Mouse (Mus musculus): ENCODE measurements around the gene Syt1. TPM values are rescaled to one million over a fixed set of nuclear protein-coding genes. Genes with fewer than 3 reads are reported as not detected.
A peak's percentile ranks its signal among the peaks of the same experiment; 100 is the strongest.

Syt1 gene
- total RNA-seq (2021), result 1,000 to 10,000 TPM in 1 of 2 experiments, 100 to 1,000 TPM in 1; 974 to 1,035 TPM
- long read RNA-seq, full-length matches to known transcripts, result 88 of 255 reads
- long read RNA-seq, partial matches to known transcripts, result 13 of 255 reads
- long read RNA-seq, other reads (novel, unspliced or antisense), result 154 of 255 reads

DNA sequence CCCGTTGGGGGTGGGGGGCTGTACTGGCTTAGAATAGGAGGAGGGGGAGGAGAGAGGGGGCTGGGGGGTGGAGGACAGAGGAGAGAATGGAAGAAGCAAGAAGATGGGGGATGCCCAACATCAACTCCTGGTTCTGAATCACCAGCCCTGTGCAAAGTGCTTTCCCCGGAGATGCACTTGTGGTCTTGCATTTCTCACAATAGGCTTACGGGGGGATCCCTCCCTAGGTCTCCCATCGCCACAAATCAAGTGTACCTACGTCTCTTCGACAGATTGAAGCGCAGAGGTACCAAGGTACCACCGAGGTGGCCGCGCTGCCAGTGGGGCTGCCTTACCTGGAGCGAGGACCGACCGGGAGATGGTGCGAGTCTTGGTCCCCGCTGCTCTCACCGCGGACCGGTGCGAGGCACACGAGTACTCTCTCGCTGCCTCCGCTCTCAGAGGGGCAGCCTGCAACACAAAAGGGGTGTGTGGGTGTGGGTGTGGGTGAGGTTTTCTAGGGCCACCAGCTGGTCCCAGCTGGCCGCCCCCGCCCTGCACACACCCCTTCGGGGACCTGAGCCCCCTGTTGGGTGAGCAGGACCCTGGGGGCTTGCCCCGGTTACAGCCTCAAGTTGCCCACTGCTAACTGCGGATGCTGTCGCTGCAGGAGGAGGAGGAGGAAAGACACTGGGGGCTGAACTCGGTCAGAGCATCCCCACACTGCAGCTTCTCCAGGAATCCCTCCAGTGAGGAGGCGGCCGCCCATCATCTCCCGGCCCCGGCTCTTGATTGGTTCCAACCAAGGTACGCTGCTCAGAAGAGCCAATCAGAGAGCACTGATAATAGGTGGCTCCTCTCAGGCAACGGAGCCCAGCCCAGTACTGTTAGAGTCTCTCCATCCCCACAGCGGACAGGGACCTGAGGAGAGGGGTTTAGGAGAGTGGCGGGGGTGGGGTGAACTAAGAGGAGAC, at the start of gene Syt1:
TSS of gene Syt1 (minus strand) at position 742 of the 953 bp plus-strand sequence.
- peak; percentile 94 to 96 for DNase-seq (ENCODE audit: low spot score in 2 of 2)

- peak in 1 of 2 experiments; percentile 31 for DNase-seq (ENCODE audit: low spot score in 2 of 2)
These were observed 45.7 kb upstream of the Syt1 start for GRCm38 (mm10) chr10:109056500-109056899.

DNA sequence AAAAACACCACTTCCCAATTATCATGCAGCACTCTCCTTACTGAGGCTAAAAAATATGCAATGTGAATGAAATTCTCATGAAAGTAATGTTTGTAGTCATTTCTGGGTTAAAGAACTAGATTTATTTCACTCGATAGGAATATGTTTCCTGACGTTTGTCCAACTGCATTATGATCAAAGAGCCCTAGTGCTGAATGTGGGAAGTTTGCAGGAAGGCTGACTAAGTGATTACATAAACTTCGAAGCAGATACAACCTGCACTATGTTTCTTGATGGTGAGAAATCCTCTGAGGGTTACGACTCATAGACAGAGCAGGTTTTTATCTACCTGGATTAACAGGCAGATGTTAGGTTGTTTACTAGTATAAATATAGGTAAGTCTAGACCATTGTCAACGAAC, 36.8 kb upstream of the Syt1 start:
- peak in 1 of 2 experiments; percentile 3 for DNase-seq (ENCODE audit: low spot score in 2 of 2)

GRCm38 (mm10) chr10:109046988-109047387, 36.2 kb upstream of the Syt1 start:
- DNase-seq (ENCODE audit: low spot score in 2 of 2), result no peak

DNA sequence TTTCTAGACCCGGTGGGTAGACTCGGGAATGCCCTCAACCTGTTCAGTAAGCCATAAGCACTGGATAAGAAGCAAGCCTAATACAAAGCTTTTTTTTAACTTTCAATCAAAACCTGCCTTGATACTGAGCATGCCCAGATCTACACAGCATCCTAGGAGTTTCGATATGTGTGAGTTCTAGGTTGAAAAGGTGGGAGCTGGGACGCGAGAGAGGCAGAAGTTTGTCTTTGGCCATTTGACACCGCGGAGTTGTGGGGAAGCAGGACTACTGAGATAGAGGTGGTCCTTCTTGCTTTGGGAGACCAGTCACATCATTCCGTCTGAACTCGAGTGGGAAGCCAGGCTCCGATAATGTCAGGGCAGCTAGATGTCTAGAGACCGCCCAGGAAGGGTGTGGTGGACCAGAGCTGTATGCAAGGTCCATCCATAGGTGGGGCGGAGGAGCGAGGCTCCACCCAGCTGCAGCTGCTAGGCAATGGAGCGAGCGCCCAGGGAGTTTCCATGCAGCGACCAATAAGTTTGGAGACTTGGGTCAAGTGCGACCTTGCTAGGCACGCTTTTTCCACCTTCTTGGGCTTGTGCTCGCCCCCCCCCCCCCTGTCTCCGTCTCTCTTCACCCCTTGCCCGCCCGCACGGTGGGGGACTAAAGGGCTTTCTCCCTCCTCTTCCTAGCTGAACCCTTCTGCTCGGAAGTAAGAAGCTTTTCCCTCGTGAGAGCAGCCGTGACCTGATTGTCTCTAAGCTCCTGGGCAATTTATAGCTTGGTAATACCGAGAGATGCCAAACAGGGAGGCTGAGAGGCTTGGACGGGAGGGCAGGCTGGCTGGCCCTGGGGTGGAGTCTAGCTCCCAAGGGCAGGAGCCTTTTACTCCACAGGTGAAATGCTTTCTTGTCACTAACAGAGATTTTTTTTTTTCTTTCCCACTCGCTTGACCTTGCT, 714 bp upstream of the Syt1 start:
- DNase-seq (ENCODE audit: low spot score in 2 of 2), result peak; percentile 19 to 54

- no peak for DNase-seq (ENCODE audit: low spot score in 2 of 2)
These were observed 951 bp downstream of the Syt1 start for GRCm38 (mm10) chr10:109009831-109010230.

DNA sequence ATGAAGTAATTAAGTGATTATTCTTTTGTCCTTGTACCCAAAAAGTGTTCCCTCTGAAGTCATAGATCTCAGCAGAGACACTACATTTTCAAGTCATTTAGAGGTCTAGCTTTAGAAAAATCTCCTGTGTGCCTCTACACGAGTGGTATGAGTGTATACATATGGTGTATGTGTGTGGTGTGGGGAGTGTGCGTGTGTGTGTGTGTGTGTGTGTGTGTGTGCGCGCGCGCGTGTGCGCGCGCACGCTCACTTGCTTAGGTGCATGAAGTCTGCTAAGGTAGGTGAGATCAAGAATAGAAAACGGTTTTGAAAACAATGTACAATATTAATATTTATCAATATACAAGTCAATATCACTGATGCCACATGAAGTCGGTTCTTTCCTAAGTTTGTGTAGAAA, 2.3 kb downstream of the Syt1 start:
- no peak for DNase-seq (ENCODE audit: low spot score in 2 of 2)

- DNase-seq (ENCODE audit: low spot score in 2 of 2), result peak in 1 of 2 experiments; percentile 73
These were observed 7.3 kb downstream of the Syt1 start for GRCm38 (mm10) chr10:109003482-109003881.

DNA sequence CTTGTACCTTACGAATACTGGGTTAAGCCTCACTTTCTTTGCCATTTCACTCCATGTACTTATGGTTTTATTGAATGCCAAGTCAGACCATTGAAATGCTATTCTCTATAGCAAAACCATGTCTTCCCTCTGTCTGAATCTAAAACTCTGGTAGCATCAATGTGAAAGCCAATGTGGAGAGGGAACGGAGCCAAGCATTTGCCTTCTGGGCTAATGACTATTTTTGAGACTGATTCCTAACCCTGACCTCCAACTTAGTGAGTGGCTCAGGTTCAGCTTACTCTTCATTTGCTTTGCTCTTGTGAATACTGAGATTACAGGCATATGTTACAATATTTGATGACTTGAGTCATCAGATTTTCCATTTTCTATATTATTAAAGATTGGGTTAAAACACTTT, 23.5 kb downstream of the Syt1 start:
- no peak for DNase-seq (ENCODE audit: low spot score in 2 of 2)

GRCm38 (mm10) chr10:108979660-108980059, 31.1 kb downstream of the Syt1 start:
- DNase-seq (ENCODE audit: low spot score in 2 of 2), result peak; percentile 83 to 92

DNA sequence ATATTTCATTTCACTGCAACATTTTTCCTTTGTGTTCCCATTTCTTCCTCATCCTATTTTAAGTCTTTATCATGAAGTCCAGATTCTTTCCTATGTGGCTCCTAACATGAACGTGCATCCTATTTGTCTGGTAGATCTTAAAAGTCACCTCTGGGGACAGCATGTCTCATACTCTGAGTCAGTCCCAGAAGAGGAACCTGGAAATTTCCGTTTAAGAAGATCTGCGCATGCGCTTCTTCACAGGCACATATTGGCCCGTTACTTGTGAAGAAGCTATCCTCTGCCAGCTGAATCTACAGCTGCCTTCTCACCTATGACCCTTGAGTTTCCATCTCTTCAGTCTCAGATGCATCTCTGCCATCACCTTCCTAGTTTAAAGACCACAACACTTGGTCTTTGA, 55.8 kb downstream of the Syt1 start:
- DNase-seq (ENCODE audit: low spot score in 2 of 2), result no peak

DNA sequence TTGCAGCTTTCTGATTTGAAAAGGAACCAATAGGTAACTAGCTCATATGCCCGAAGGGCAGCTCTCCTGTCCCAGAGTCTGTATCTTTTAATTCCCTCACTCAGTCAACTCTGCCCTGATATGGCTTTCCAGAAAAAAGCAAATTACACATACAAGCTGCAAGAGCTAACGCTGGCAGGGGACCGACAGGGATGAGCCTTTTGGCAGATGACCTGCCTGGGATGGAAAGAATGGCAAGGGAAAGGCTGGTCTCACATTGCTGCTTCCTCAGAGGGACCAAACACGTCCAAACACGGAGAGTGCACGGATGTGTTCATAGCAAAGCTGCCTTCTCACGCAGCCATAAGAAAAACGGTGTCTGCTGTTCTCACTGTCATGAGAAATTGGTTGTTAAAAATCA, 58.6 kb downstream of the Syt1 start:
- no peak for DNase-seq (ENCODE audit: low spot score in 2 of 2)

DNA sequence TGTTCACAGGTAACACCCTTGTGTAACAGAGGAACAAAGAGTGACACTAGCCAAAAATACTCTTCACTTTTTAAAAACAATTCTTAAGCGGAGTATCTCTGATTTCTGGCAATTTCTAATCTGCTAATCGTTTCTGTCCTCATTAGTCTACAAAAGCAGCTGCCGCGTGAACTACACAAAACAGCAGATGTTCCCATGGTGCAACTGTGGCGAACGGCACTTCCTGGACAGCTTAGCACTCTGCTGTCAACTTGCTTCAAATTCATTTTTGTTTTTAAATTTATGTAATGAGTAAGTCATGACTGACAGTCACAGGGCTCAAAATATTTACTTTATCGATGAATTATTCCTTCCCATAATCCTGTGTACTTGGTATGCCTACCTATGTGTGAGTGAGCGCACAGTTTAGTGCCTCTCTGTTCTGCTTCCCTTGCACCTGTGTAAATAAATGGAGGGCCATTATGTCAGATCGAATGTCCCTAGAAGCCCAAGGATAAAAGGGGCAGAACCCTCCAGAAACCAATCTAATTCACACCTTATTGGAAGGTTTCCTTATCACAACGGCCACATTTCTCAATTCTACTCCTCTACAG, 73.8 kb downstream of the Syt1 start:
- peak; percentile 61 to 83 for DNase-seq (ENCODE audit: low spot score in 2 of 2)

GRCm38 (mm10) chr10:108930299-108930698, 80.5 kb downstream of the Syt1 start:
- DNase-seq (ENCODE audit: low spot score in 2 of 2), result no peak

DNA sequence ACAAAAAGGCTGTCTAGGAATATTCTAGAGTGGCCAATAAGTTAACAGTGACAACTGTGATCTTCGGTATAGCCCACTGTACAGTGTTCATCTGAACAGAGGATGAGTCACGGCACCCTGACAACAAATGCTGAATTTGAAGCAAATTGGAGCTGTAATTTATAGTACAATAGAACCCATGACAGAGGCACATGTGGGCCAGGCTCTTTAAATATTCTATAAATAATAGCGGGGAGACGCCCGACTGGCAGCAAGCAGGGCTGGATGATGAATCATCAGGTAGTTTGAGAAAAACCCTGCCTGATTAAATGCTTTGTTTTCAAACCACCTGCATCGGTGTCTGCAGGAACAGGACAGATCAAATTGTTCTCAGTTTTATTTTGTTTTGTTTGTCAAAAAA, 81.1 kb downstream of the Syt1 start:
- peak; percentile 33 to 66 for DNase-seq (ENCODE audit: low spot score in 2 of 2)

DNA sequence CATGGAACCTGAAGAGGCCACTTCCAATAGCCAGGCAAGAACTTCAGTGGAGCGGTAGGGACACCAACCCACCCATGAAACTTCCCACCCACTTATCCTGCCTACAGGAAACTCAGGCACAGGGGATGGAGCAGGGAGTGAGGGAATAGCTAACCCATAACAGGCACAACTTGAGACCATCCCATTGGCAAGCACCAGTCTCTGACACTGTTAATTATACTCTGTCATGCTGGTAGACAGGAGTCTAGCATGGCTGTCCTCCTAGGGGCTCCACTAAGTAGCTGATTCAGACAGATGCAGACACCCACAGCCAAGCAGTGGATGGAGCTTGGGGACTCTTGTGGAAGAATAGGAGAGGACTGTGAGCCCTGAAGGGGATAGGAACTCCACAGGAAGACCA, 105.5 kb downstream of the Syt1 start:
- DNase-seq (ENCODE audit: low spot score in 2 of 2), result no peak

- DNase-seq (ENCODE audit: low spot score in 2 of 2), result peak; percentile 41 to 83
These were observed 106.4 kb downstream of the Syt1 start for GRCm38 (mm10) chr10:108904371-108904770.

DNA sequence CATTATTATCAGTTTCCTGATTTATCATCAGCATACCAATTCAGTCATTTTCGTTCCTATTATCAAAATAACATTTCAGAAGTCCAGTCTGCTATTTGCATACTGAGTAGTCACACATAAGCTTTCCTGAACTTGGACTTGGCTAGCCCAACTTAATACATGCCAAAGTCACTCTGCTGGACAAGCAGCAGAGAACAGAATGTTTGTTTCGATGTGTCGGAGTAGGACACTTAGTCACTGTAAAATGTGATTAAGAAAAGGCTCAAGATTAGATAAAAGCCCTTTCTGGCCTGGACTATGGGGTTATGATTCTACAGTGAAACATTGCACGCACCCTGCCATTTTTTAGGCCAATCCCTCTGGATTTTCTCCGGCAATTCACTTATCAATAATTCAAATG, 114.3 kb downstream of the Syt1 start:
- no peak for DNase-seq (ENCODE audit: low spot score in 2 of 2)

DNA sequence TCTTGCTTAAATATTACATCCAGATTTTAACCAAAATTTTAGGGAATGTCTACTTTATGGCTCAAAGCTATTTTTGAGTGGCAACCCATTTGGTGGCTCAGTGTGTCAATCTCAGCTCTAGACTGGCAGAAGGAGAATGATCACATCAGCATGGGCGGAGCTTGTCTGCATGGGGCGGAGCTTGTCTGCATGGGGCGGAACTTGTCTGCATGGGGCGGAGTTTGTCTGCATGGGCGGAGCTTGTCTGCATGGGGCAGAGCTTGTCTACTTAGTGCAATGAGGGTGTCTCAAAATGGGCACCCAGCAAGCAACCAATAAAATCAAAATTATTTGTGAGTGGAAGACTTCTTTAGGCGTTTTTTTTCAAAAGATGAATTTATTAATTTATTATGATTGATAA, 117.5 kb downstream of the Syt1 start:
- DNase-seq (ENCODE audit: low spot score in 2 of 2), result no peak

DNA sequence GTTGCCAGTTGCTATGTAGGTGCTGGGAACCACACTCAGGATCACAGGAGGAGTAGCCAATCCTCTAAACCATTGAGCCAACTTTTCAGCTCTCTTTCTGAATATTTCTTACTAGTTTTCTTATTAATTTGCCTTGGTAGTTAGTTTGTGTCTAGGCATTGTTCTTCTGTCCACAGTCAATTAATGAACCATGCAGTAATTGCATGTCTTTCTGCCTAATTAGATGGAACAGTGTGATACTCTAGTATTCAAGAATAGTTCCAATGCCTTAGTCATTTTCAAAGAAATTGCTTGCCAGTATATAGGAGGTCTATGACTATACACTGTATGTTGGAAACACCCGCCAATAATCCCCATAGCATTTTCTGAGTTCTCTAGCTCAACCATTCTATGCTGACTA, 118.3 kb downstream of the Syt1 start:
- DNase-seq (ENCODE audit: low spot score in 2 of 2), result no peak

DNA sequence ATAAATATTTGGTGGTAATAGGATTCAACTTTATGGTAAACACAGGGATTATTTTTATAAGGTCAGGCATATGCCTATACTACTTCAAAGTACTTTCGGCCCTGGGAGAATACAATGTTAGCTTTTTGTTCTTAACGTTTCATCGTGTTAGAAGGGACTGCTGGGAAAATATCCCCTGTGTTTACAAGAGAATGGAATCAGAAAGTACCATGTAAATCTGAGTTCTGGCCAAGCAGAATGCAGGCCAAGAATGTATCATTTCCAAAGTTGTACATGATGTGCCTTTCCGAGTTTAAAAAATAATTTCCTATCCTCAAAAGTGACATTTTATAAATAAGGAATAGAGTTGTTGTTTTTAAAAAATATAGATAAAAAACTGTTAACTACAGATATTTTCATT, 121.7 kb downstream of the Syt1 start:
- no peak for DNase-seq (ENCODE audit: low spot score in 2 of 2)

Measured in layer of hippocampus, adult 18-20 months (tissue).